Comparison of ENCODE assay signal across 8 mouse cellular contexts in genomic region chr6:125215148-125215954, GRCm38 (mm10). TPM values are rescaled to one million over a fixed set of nuclear protein-coding genes. Genes with fewer than 3 reads are reported as not detected.
A peak's percentile ranks its signal among the peaks of the same experiment; 100 is the strongest.
DNase-seq lines count a peak whose midpoint lies in the region; ATAC-seq and TF ChIP-seq lines count a peak whose summit lies in the region.

TSS of gene Vamp1 (plus strand) at chr6:125215551.

- peak; percentile 95 for ATAC-seq in heart, embryonic 15.5 days (replicated peaks; ENCODE audit: insufficient number of reproducible peaks, insufficient read depth, low FRiP score, low read depth)
- peak; percentile 94 for ATAC-seq in liver, embryonic 14.5 days (ENCODE audit: insufficient read depth)
- ATAC-seq in neural tube, embryonic 11.5 days (ENCODE audit: insufficient read depth, low FRiP score, low TSS enrichment), result peak; percentile 96
- ATAC-seq in stomach, postnatal 0 days (ENCODE audit: low FRiP score, low TSS enrichment), result peak; percentile 99

- H3K9ac ChIP-seq in heart, embryonic 15.5 days, result peak within 1 kb of the TSS; percentile 62
- H3K9ac ChIP-seq in liver, embryonic 14.5 days (replicated peaks), result peak within 1 kb of the TSS; percentile 89
- H3K9ac ChIP-seq in neural tube, embryonic 11.5 days (ENCODE audit: low read length), result peak within 1 kb of the TSS; percentile 77
- H3K9ac ChIP-seq in stomach, postnatal 0 days (ENCODE audit: low read length), result peak within 1 kb of the TSS; percentile 73

- peak within 1 kb of the TSS; percentile 86 for H3K27ac ChIP-seq in forebrain, embryonic 10.5 days
- peak within 1 kb of the TSS; percentile 71 for H3K27ac ChIP-seq in heart, embryonic 15.5 days
- peak within 1 kb of the TSS; percentile 15 for H3K27ac ChIP-seq in liver, embryonic 14.5 days
- H3K27ac ChIP-seq in neural tube, embryonic 11.5 days (ENCODE audit: low read depth, low read length), result peak within 1 kb of the TSS; percentile 39; the same call in 1 of the 2 replicates
- H3K27ac ChIP-seq in stomach, postnatal 0 days (replicated peaks), result peak within 1 kb of the TSS; percentile 69

- H3K9me3 ChIP-seq in forebrain, embryonic 10.5 days, result no peaks in the 10 kb centered on the region
- H3K9me3 ChIP-seq in heart, embryonic 15.5 days (replicated peaks), result no peaks in the 10 kb centered on the region
- H3K9me3 ChIP-seq in liver, embryonic 14.5 days (ENCODE audit: control insufficient read depth, low read length), result no peaks in the 10 kb centered on the region
- H3K9me3 ChIP-seq in neural tube, embryonic 11.5 days (ENCODE audit: control insufficient read depth, low read length), result no peaks in the 10 kb centered on the region
- no peaks in the 10 kb centered on the region for H3K9me3 ChIP-seq in stomach, postnatal 0 days (ENCODE audit: control insufficient read depth, low read length)

- DNase-seq in CD8-positive naive resting alpha-beta T cell, adult 2 months (ENCODE audit: low read depth in 2 of 2, low spot score in 2 of 2), result peak; percentile 81 to 86
- peak; percentile 98 for DNase-seq in c-Kit-positive CD71-negative TER-119-negative erythroid progenitor cells, embryonic 14.5 days (ENCODE audit: low read depth)
- peak; percentile 93 for DNase-seq in forebrain, embryonic 10.5 days (ENCODE audit: extremely low spot score, low spot score)
- DNase-seq in kidney, postnatal 25 days, result peak; percentile 97 to 98
- peak; percentile 93 to 95 (median 93) for DNase-seq in liver, embryonic 14.5 days (ENCODE audit: low read depth in 3 of 3, low spot score in 3 of 3)
- peak; percentile 89 for DNase-seq in neural tube, embryonic 11.5 days (ENCODE audit: low spot score)
- DNase-seq in stomach, postnatal 0 days (ENCODE audit: low spot score), result peak; percentile 96

- TF ChIP-seq CTCF in liver, embryonic 14.5 days (IDR thresholded peaks at IDR 0.05; ENCODE audit: low read depth), result no peak
- no peak for TF ChIP-seq CTCF in stomach, postnatal 0 days (IDR thresholded peaks at IDR 0.05; ENCODE audit: low read depth)

- peak within 1 kb of the TSS; percentile 86 for H3K4me3 ChIP-seq in forebrain, embryonic 10.5 days
- peak within 1 kb of the TSS; percentile 59 for H3K4me3 ChIP-seq in heart, embryonic 15.5 days
- H3K4me3 ChIP-seq in liver, embryonic 14.5 days (ENCODE audit: insufficient read depth in 1 of 2, low read depth in 2 of 2, low read length in 2 of 2), result peak within 1 kb of the TSS; percentile 85 to 88
- peak within 1 kb of the TSS; percentile 68 for H3K4me3 ChIP-seq in neural tube, embryonic 11.5 days (ENCODE audit: low read depth, low read length)
- peak within 1 kb of the TSS; percentile 68 for H3K4me3 ChIP-seq in stomach, postnatal 0 days (ENCODE audit: low read depth, low read length)

- H3K4me2 ChIP-seq in heart, embryonic 15.5 days, result peak within 1 kb of the TSS; percentile 94
- H3K4me2 ChIP-seq in liver, embryonic 14.5 days (ENCODE audit: low read depth), result peak within 1 kb of the TSS; percentile 88
- peak within 1 kb of the TSS; percentile 98 for H3K4me2 ChIP-seq in neural tube, embryonic 11.5 days (ENCODE audit: low read depth)
- peak within 1 kb of the TSS; percentile 98 for H3K4me2 ChIP-seq in stomach, postnatal 0 days (replicated peaks; ENCODE audit: low read depth)

- peaks cover 16% of the 10 kb centered on the region for H3K4me1 ChIP-seq in forebrain, embryonic 10.5 days
- peaks cover 14% of the 10 kb centered on the region for H3K4me1 ChIP-seq in heart, embryonic 15.5 days (replicated peaks)
- peaks cover 0 to 1% of the 10 kb centered on the region in 2 experiments; a peak in 1 of 4 replicates for H3K4me1 ChIP-seq in liver, embryonic 14.5 days (replicated peaks; ENCODE audit: control insufficient read depth in 2 of 2, insufficient read depth in 2 of 2, low read length in 1 of 2)
- no peaks in the 10 kb centered on the region; the same call in 1 of the 2 replicates for H3K4me1 ChIP-seq in neural tube, embryonic 11.5 days (ENCODE audit: control insufficient read depth, insufficient read depth, low read length)
- H3K4me1 ChIP-seq in stomach, postnatal 0 days (replicated peaks; ENCODE audit: control insufficient read depth, insufficient read depth), result no peaks in the 10 kb centered on the region; the same call in 1 of the 2 replicates

- WGBS in forebrain, embryonic 10.5 days, result under 1% methylated on average over 48 of the region's 48 CpGs
- under 1% methylated on average over 48 of the region's 48 CpGs for WGBS in heart, embryonic 15.5 days
- under 1% methylated on average over 48 of the region's 48 CpGs for WGBS in liver, embryonic 14.5 days (ENCODE audit: insufficient replicate concordance)
- WGBS in neural tube, embryonic 11.5 days, result under 1% methylated on average over 48 of the region's 48 CpGs
- WGBS in stomach, postnatal 0 days, result under 1% methylated on average over 48 of the region's 48 CpGs

- H3K27me3 ChIP-seq in forebrain, embryonic 10.5 days (ENCODE audit: poor library complexity, severe bottlenecking), result peaks cover 35% of the 10 kb centered on the region
- peaks cover 13% of the 10 kb centered on the region; the same call in 1 of the 2 replicates for H3K27me3 ChIP-seq in heart, embryonic 15.5 days
- H3K27me3 ChIP-seq in liver, embryonic 14.5 days (ENCODE audit: control insufficient read depth, insufficient read depth, low read length), result peaks cover 4% of the 10 kb centered on the region
- no peaks in the 10 kb centered on the region for H3K27me3 ChIP-seq in neural tube, embryonic 11.5 days (ENCODE audit: control insufficient read depth, insufficient read depth, low read length)
- no peaks in the 10 kb centered on the region for H3K27me3 ChIP-seq in stomach, postnatal 0 days (ENCODE audit: control insufficient read depth, insufficient read depth, low read length)

- no peak for TF ChIP-seq EP300 in liver, embryonic 14.5 days (IDR thresholded peaks at IDR 0.05; ENCODE audit: low read depth)
- no peak for TF ChIP-seq EP300 in stomach, postnatal 0 days (optimal IDR thresholded peaks at IDR 0.05)

- peaks cover 9% of the 10 kb centered on the region for H3K36me3 ChIP-seq in forebrain, embryonic 10.5 days (replicated peaks)
- no peaks in the 10 kb centered on the region for H3K36me3 ChIP-seq in heart, embryonic 15.5 days
- no peaks in the 10 kb centered on the region for H3K36me3 ChIP-seq in liver, embryonic 14.5 days (replicated peaks; ENCODE audit: control insufficient read depth, insufficient read depth, low read depth)
- H3K36me3 ChIP-seq in neural tube, embryonic 11.5 days (ENCODE audit: control insufficient read depth, insufficient read depth, low read length), result no peaks in the 10 kb centered on the region
- H3K36me3 ChIP-seq in stomach, postnatal 0 days (ENCODE audit: control insufficient read depth, insufficient read depth, low read length), result no peaks in the 10 kb centered on the region

RNA-seq across cellular contexts. Expression of gene Vamp1, which starts in this region (rescaled TPM):
- 3.8 and 4.7 TPM in 2 replicates for polyA plus RNA-seq in forebrain, embryonic 10.5 days (2016; fragmentation: Nextera tagmentation; extraction: Ambion mirVana)
- 5.3 and 6.7 TPM in 2 replicates for polyA plus RNA-seq in heart, embryonic 15.5 days (2015; fragmentation: Nextera tagmentation; extraction: Ambion mirVana)
- 2.8 and 3.5 TPM in 2 replicates for polyA plus RNA-seq in liver, embryonic 14.5 days (2012; rRNA removed)
- polyA plus RNA-seq in liver, embryonic 14.5 days (2014; fragmentation: Nextera tagmentation; extraction: Ambion mirVana), result 0.83 and 0.94 TPM in 2 replicates
- polyA plus RNA-seq in neural tube, embryonic 11.5 days (2014; fragmentation: Nextera tagmentation; extraction: Ambion mirVana), result 2.2 and 2.5 TPM in 2 replicates
- 3.3 and 3.4 TPM in 2 replicates for polyA plus RNA-seq in stomach, postnatal 0 days (2015; fragmentation: Nextera tagmentation; extraction: Ambion mirVana)

Comparison
In these comparisons a context has a peak if more than half of its experiments do, and no peak if none do; other contexts are left out.
1. Peak in every context shown above with its lines: DNase-seq, ATAC-seq, H3K4me3 ChIP-seq and H3K27ac ChIP-seq.
2. H3K27ac ChIP-seq: peak in every context shown above with its lines; median percentile 86 in forebrain, embryonic 10.5 days; 71 in heart, embryonic 15.5 days; 69 in stomach, postnatal 0 days; 39 in neural tube, embryonic 11.5 days; 15 in liver, embryonic 14.5 days.